Mouse (Mus musculus) monocyte, adult 5-6 weeks (primary cell): ENCODE data around the gene Nup107. TPM values are rescaled to one million over a fixed set of nuclear protein-coding genes. Genes with fewer than 3 reads are reported as not detected.
"Not testable (repeated sequence)": the region's sequence is repeated elsewhere in the genome, so short reads cannot be mapped to it uniquely, and the experiment has no call there.

Source experiments
- ATAC-seq: fragments of 153-309, 156-312 bp; replicated peaks from 2 replicates; pipeline ENCODE4 v1.8.0; 2017; ENCODE audit warnings: mild to moderate bottlenecking; ENCODE audit not compliant: low TSS enrichment, insufficient number of reproducible peaks, severe bottlenecking, poor library complexity, low FRiP score
- total RNA-seq: library from RNA; stranded (forward); fragments of 200-1000, 200-491, 200-594 nt; gene quantifications from 3 replicates; pipeline ENCODE4 v1.2.3, GENCODE M21; 2017

Nup107 gene
- total RNA-seq, 1 experiment from 2014 or later = 83.6 TPM

DNA sequence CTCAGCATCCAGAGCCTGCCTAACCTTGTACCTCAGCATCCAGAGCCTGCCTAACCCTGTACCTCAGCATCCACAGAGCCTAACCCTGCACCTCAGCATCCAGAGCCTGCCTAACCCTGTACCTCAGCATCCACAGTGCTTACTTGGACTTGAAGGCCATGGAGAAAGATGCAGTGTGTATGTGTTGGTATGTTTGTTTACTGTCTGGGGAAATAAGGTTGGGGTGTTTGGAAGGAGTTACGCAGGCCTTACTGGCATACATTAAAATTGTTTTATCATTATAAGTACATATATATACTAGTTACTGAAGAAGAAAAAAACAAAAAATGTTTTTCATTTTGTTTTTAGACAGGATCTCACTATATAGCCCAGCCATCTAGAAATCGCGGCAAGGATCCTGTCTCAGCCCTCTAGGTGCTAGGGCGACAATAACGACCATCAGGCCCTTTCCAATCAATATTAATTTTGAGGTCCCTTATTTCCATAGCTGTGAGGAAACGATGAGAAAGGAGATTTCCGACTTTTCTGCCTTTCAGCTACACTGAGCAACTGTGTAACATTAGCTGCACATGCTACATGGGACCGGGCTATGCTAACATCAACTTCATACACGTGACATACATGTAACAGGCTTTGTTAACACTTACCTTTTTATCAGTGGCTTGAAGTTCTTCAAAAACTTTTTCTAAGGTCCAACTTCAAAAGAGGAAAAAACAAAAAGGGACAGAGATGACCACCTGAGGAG lies 22.8 kb downstream of the Nup107 start:
- no peak for ATAC-seq

DNA sequence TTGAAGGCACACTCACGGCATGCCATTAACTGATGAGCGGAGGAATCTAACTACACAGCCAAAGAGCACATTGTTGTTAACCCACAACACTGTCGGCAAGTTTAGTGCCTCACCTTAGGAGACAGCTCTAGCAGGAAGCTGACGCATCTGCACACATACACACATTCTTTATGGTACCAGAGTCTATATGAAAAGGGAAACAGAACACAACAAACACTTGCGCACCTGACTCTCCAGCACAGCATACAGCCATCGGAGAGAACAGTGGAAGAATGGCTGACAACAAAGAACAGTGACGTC lies 24.4 kb downstream of the Nup107 start:
- no peak for ATAC-seq

DNA sequence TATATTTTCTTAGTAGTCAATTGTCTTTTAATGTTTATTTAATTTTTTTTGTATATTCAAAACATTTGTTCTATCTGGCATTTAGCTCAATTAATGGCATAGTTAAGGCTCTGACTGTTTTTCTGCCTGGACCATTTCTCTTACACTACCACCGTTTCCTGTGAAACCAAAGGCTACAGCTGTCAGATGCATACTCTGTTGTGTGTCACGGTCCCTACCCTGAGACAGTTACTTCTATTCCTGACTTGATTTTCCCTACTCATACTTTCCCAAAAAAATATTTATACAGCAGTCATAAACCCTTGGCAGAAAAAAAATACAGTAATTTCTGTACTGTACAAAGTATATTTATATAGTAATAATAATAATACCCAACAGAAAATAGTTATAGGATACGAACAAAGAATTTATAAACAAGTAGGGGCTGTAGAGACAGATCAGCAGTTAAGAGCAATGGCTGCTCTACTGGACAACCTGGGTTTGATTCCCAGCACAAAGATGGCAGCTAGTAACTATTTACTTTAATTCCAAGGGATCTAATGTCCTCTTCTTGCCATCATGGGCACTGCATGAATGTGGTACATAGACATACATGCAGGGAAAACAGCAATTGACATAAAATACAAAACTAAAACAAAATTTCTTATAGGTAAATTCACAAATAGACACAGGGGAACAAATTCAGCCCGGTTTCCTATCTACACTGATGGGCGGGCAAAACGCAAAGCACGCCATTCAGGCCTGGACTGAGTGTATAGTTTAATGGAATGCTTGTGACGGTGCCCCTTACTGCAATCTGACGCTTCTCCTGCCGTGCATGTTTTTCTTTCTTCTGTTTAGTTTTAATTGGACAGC lies 25.0 kb downstream of the Nup107 start:
- ATAC-seq = no peak

DNA sequence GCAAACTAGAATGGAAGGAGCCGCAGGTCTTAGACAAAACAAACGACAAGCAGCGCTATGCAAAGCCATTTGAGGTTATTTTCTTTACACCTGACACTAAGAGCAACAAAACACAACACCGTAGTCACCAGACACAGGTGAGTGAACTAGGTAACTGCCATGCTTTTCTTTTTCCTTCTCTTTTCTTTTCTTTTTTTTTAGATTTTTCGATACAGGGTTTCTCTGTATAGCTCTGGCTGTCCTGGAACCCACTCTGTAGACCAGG lies 25.7 kb downstream of the Nup107 start:
- ATAC-seq = no peak

DNA sequence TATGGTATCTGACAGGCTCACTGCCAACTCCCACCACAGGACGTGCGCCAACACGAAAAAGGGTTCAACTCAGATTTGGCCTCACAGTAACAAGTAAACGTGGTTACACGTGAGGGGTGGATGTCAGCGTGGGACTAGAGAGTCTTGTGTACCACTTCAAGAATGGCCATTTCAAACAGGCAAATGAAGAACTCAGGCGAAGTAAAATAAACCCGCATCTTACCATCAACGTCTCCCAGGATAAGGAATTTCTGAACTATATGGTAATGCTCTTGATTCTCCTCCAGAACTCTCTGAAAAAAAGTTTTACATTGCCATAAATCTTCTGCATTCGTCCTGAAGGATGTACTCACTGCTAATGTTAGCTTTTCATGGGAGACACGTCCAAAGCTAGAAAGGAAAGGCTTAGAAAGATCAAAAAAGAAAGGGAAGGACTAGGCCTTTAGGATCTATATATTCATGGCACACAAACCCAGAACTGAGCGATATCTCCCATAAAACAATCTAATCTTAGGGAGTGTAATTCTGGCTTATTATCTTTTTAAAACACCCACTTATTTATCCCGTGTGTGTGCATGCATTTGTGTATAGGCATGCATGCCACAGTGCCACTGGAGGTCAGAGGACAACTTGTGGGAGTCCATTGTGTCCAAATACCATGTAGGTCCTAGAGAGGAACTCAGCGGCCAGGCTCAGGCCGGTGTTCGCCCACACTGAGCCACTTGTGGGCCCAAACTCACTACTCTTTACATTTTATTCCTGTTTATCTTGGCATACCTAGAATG lies 26.2 kb downstream of the Nup107 start:
- no peak for ATAC-seq

DNA sequence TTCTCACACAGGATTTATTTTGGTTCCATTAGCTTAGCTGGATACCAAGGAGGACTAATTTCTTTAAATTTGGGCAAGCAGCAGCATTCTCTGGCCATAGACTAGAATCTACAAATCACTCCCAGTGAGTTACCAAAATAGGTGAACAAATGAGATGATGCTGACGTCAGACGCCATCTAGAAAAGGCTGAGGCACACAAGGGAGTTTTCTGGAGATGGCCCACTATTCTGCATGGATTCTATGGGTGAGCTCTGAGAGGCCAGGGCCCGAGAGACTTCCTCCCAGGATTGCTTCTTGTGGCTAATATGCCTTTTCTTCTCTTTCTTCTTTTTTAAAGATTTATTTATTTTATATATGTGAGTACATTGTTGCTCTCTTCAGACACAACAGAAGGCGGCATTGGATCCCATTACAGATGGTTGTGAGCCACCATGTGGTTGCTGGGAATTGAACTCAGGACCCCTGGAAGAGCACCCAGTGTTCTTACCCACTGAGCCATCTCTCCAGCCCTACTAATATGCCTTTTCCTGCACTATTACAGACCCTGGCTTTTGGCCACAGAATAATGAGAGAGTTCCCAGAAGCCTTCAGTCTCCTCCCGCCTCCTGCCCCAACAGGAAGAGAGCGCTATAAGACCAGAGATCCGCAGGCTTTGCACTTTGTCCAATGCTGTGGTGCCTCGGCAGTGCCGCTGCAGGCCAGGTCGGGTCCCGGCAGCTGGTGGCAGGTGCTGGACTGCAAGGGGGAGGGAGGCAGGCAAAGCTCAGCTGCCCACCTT lies 27.2 kb downstream of the Nup107 start:
- ATAC-seq = no peak

DNA sequence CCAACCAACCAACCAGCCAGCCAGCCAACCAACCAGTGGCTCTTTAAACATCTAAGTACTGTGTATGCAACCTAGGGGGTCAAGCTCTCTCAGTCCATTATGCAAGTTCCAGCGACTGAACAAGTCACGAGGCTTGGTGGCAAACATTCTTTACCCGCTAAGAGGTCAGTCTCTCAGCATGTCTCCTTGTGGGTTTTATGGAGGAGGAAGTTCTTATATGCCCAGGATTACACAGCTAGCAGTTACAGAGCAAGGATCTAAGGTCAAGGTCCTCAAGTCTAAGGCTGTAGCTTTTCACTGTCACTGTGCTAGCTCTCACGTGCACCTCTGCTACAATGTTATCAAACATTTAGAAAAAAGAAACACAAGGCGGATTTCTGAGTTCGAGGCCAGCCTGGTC lies 27.9 kb downstream of the Nup107 start:
- no peak for ATAC-seq

DNA sequence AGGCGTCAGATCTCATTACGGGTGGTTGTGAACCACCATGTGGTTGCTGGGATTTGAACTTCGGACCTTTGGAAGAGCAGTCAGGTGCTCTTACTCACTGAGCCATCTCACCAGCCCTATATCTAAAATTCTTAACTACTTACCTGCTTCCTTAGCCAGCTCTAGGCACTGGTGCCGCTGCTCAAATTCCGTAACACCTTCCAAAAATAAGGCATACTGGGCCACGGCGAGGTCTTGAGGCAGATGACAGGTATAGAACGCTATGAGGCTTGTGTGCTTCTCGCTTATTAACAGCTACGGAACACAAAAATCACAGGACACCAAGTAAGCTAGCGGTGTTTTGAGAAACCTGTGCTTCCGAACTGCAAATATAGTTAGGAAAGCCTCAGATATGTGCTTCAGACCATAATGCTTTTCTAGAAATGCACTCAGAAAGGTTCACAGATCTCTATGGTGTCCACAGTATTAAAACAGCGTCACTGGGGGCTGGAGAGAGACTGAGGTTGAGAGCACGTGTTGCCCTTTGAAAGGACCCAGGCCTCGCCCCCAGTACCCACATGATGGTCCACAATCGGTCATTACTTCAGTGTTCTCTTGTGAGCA lies 28.8 kb downstream of the Nup107 start:
- no peak for ATAC-seq

DNA sequence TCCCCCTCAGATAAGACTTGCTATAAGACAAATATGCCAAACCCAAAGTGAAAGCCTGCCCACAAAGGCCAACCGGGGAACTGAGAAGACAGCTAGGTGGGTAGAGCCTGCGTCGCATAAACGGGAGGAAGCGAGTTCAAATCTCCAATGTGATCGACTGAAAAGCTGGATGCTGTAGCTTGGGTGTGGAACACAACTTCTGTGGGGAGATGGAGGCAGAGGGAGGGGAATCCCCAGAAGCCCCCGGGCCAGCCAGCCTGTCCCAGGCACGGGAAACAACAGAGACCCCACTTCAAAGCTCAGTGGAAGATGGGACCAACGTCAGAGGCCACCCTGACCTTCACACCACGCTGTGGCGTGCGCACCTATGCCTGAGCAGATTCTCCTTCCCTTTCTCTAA lies 29.5 kb downstream of the Nup107 start:
- no peak for ATAC-seq

DNA sequence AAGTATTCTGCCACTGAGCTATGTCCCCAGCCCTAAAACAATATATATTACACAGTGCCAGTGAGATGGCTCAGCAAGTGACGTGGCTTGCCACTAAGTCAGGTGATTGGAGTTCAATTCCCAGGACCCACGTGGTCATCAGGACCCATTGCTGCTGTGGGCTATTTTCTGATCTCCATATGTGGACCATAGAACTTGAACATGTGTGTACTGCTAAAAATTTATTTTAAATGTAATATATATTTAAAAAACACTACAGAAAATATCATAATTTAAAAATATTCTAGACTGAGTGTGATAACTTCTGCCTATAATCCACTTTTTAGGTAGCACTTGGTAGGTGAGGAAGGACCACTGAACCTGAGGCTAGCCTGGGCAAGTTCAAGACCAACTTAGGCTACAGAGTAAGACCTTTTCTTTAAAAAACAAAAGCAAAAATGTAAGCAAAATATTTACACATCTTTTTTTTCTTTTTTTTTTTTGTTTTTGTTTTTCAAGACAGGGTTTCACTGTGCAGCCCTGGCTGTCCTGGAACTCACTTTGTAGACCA lies 30.1 kb downstream of the Nup107 start:
- no peak for ATAC-seq

DNA sequence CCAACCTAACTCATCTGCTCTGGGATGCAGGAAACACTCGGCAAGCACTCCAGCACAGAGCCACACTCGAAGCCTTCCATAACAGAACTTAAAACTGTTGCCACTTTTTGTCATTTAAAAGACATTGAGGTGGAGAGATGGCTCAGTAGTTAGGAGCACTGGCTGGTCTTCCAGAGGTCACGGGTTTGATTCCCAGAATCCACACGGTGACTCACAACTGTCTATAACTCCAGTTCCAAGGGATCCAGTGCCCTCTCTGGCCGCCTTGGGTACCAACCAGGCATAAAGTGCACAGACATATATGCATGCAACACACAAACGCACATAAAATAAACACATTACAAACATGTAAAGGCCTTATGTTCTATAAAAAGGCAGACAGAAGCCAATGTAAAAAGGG lies 31.0 kb downstream of the Nup107 start:
- no peak for ATAC-seq

DNA sequence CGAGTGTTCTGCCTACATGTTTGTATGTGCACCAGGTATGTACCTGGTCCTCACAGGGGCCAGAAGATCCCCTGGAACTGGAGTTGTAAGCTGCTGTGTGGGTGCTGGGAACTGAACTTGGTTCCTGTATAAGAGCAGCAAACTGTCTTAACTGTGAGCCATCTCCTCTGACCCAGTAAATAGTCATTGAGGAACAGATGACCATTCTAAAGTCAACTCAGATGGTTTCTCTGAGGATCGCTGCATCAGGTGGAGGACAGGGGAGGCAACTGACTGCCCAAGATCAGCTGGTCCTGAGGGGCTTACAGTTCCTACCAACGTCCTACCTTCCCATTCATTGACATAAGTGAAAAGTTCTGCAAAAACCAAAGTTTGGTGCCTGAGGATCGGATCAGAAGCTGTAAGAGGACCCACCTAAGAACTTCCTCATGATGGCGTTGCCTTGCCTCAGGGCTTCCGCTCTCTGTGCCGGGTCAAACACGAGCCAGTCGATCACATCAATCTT lies 31.6 kb downstream of the Nup107 start:
- no peak for ATAC-seq

DNA sequence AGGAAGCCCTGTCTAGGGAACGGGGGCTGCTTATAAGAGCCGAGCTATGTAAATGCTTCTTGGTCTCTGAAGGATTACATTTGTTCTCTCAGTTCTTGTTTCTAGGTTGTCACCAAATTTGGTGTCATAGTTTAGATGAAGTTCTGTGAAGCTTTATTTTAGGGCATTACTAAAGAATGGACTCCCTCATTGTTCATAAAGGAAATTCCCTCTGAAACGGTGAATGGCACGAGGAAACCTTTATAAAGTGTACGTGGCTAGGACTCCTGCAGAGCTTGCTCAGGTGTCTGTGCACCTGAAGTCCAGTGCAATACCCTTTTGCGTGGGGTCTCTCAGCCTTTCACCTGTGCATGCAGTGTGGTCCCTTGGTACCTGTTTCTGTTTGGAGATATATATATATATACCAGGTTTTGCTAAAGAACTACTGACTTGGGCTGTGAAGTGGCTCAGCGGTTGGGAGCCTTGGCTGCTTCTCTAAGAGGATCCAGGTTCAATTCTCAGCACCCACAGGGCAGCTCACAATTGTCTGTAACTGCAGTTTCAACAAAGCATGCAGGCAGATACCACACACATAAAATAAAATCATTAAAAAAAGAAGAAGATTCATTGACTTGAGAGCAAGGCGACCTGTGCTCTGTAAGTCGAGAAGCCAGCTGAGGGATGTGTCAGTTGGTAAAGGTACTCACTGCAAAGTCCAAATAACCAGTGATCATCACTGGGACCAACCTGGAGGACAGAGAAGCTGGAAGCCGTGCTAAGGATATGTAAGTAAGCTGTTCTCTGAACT lies 32.5 kb downstream of the Nup107 start:
- ATAC-seq = no peak

DNA sequence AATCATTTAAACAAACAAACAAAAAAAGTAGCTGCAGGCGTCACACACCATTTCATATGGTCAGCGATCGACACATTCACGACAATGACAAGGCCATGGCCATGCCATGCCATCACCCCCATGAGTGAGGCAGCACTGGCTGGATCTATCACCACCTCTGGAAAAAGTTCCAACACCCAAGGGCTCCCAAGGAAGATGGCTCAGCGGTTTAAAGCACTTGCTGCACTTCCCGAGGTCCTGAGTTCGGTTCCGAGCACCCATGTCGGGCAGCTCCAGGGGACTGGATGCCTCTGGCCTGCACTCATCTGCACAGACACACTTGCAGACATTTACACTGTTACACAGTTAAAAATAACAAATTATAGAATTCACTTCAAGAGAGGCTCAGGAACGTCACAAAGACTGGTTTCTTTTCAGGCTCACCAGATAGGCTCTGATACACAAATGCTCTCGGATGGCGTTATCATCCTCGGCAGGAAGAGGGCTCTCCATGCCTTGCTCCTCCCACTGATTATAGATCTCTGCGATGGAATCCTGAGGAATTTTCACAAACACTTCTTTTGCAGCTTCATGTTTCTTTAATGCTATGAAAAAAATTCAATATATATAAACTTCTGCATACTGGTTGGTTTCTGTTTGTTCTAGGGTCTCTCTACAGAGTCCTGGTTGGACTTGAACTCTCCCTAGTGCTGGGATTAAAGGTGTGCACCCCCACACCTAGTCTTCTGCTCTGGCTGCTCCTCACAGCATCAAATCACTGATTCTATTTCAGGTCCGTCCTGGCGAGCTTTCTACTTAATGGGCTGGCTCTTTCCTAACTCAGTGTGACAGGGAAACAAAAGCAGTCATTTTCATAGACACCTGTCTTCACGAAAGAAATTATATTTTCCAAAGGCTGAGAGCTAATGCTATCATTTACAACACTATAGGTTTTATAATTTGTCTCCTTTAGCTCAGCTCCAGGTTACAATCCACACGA lies 33.5 kb downstream of the Nup107 start:
- no peak for ATAC-seq

DNA sequence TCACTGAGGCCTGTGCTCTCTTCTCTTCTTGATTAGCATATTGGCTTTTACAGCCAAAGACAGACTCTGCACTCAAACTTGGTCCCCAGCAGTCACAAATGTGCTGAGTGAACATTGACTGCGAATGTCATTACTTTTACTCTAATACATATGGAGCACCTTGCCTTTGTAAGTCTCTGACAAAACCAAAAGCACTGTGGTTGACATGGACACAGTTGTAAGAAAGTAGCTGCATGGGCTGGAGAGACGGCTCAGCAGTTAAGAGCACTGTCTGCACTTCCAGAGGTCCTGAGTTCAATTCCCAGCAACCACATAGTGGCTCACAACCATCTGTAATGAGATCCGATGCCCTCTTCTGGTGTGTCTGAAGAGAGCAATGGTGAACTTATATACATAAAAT lies 34.2 kb downstream of the Nup107 start:
- not testable (repeated sequence) for ATAC-seq

DNA sequence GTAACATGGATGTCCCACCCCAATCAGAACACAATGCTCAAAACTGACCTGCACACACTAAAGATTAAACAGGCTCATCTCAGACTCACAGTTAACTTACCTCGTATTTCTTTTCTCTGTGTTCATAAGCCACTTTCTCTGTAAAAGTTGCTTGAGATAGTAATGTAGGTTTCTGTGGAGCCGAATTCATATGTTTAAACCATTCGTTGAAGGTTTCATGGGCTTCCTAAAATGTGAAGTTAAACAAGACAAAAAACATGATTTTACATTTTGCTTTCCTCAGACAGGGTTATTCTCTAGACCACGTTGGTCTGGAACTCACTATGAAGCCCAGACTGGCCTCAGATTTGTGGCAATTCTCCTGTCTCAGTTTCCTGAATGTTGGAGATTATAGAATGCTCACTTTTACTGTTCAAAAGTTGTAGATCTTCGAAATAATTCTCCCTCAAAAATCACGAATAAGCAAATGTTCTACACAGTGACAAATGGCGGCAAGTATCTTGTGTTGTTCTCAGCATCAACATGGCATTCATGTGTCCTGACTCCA lies 34.6 kb downstream of the Nup107 start:
- ATAC-seq = no peak
